Mouse (Mus musculus) CH12.LX (cell line): ENCODE measurements around the gene Apba1.

Source experiments
- CTCF ChIP-seq, 2 experiments: IDR thresholded peaks in 1 of 2; conservative IDR thresholded peaks in 1 of 2; 2 replicates each; pipeline ENCODE4 v1.5.1; 2011 to 2012; ENCODE audit warnings: low read depth in 2 of 2, low read length in 2 of 2, improper control_type of control experiment in 1 of 2, inconsistent platforms in 1 of 2, mild to moderate bottlenecking in 1 of 2, moderate library complexity in 1 of 2
- ELF1 ChIP-seq: IDR thresholded peaks from 2 replicates; pipeline ENCODE4 v1.6.1; 2014; ENCODE audit warnings: low read depth, mild to moderate bottlenecking, inconsistent platforms, low read length, improper control_type of control experiment
- KAT2A ChIP-seq: IDR thresholded peaks from 2 replicates; pipeline ENCODE4 v1.6.1; 2012; ENCODE audit warnings: low read length, improper control_type of control experiment, inconsistent platforms; ENCODE audit not compliant: insufficient replicate concordance
- MAX ChIP-seq: IDR thresholded peaks from 2 replicates; pipeline ENCODE4 v1.6.1; 2011; ENCODE audit warnings: low read length, improper control_type of control experiment
- POLR2A ChIP-seq: IDR thresholded peaks from 2 replicates; pipeline ENCODE4 v1.6.1; 2011; ENCODE audit warnings: low read depth, mild to moderate bottlenecking, improper control_type of control experiment, low read length
- ZKSCAN1 ChIP-seq: IDR thresholded peaks from 2 replicates; pipeline ENCODE4 v1.6.1; 2012; ENCODE audit warnings: low read depth, inconsistent platforms, low read length, improper control_type of control experiment, borderline replicate concordance
- ZNF384 ChIP-seq: IDR thresholded peaks from 2 replicates; pipeline ENCODE4 v1.6.1; 2012; ENCODE audit warnings: low read depth, low read length, improper control_type of control experiment, inconsistent platforms

- TF ChIP-seq CTCF (conservative IDR thresholded peaks at IDR 0.05 in 1 of 2, IDR thresholded peaks at IDR 0.05 in 1 of 2; ENCODE audit: low read depth in 2 of 2, low read length in 2 of 2): no peak
- no peak for TF ChIP-seq KAT2A
- TF ChIP-seq ZNF384: no peak
- no peak for TF ChIP-seq ZKSCAN1
- no peak for TF ChIP-seq POLR2A
- TF ChIP-seq MAX: no peak
- no peak for TF ChIP-seq ELF1
These were observed 209.6 kb downstream of the Apba1 start for GRCm38 (mm10) chr19:23968125-23968861.
